Mouse (Mus musculus): Measurements from ENCODE around the gene Cmip. TPM values are rescaled to one million over a fixed set of nuclear protein-coding genes. Genes with fewer than 3 reads are reported as not detected.

The Cmip gene
- polyA plus RNA-seq, 1 experiment = not detected

DNA sequence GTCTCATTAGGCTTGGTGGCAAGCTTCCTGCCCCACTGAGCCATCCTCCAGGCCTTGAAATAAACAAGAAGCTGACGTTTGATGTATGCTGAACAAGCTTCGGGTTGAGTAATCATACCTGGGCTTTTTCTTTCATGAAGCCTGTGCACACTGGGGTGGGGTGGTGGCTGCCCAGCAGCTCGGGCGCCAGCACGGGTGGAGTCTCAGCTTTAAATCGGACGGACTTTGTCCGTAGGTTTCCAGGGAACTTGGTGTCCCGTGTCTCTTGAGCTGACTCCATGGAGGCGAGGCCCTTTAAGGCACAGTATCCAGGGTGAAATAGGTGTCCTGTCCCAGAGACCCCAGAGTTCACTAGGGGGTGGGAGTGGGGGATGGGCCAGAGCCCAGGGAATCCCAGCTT, 42.3 kb downstream of the Cmip start:
- peaks cover 63% of the 10 kb centered on the region for H3K4me1 ChIP-seq (ENCODE audit: control insufficient read depth, insufficient read depth, low read length)
- H3K27ac ChIP-seq (ENCODE audit: insufficient read depth, low read depth, low read length) = no peak overlapping the region
- TF ChIP-seq CTCF (IDR thresholded peaks at IDR 0.05; ENCODE audit: insufficient read depth, low read depth, low read length) (no peak), POLR2A (IDR thresholded peaks at IDR 0.05; ENCODE audit: insufficient read depth, low read depth, low read length) (no peak)
- H3K4me3 ChIP-seq (ENCODE audit: insufficient read depth, low read depth, low read length) = no peak overlapping the region
- WGBS = 87% methylated on average over 10 of the region's 10 CpGs

DNA sequence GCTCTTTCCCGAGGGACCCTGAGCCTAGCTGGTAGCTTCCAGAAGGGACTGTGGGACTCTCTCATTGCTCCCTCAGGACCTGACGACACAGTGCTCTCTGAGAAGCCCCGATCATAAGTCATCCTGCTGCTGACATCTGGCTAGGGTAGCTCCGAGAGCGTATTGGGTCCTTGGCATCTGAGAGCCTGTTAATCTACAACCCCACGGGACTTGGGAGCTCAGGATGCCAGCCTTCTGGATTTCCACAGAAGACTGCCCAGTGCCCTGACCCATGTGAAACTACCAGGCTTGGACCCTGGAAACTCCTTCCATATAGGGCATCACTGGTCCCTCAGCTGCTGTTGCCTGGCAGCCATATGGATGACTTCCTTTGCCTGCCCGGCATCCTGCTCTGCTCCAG, 43.3 kb downstream of the Cmip start:
- Histone ChIP-seq H3K27ac (ENCODE audit: insufficient read depth, low read depth, low read length) (no peak overlapping the region), H3K4me3 (ENCODE audit: insufficient read depth, low read depth, low read length) (no peak overlapping the region), H3K4me1 (ENCODE audit: control insufficient read depth, insufficient read depth, low read length) (peaks cover 58% of the 10 kb centered on the region)
- WGBS = 53% methylated on average over 7 of the region's 7 CpGs
- TF ChIP-seq CTCF (IDR thresholded peaks at IDR 0.05; ENCODE audit: insufficient read depth, low read depth, low read length) (no peak), POLR2A (IDR thresholded peaks at IDR 0.05; ENCODE audit: insufficient read depth, low read depth, low read length) (no peak)

DNA sequence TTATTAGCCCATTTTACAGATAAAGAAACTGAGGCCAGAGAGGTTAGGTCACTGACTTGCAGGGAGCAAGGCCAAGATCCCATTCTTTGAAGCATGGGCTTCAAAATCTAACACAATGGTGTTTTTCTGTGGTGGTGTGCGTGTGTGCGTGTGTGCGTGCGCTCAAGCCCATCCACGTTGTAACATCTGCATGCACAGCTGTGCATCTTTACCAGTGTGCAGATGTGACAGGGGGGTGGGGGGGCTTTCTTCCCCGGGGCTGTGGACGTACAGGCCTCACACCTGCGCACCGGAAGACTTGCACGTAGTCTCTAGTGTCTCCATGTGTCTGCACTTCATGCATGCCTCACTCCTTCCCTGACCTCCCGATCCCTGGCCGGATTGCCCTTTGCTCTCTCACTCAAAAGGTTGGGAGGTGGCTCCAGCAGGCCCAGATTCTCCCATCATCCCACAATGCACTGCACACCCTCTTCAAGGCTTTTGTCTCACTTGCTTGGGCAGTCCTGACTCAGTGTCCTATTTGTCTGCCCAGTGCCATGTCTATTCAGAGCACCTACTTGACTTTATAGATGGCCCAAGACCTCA, 44.7 kb downstream of the Cmip start:
- Histone ChIP-seq H3K4me3 (ENCODE audit: insufficient read depth, low read depth, low read length) (no peak overlapping the region), H3K4me1 (ENCODE audit: control insufficient read depth, insufficient read depth, low read length) (peaks cover 58% of the 10 kb centered on the region), H3K27ac (ENCODE audit: insufficient read depth, low read depth, low read length) (no peak overlapping the region)
- TF ChIP-seq CTCF (IDR thresholded peaks at IDR 0.05; ENCODE audit: insufficient read depth, low read depth, low read length) = no peak
- no peak for TF ChIP-seq POLR2A (IDR thresholded peaks at IDR 0.05; ENCODE audit: insufficient read depth, low read depth, low read length)
- WGBS = 85% methylated on average over 12 of the region's 12 CpGs

DNA sequence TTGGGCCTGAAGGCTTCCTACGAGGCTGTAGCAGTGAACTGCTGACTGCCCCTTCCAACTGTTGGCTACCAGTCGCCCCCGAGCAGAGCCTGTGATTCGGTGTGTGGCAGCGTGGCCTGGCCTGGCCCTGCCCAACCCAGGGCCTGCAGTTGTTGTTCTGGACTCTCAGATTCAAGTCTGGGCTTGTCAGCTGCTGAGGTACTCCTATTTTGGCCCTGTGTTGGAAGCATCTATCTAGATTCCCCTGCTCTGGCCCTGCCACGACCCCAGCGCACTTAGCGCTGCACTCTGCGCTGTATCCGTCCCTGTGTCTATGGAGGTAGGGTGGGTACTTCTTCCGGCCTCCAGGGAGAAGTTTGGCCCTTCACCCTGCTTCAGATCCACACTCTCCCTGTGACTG, 45.2 kb downstream of the Cmip start:
- WGBS = 88% methylated on average over 11 of the region's 11 CpGs
- H3K27ac ChIP-seq (ENCODE audit: insufficient read depth, low read depth, low read length) = no peak overlapping the region
- no peak for TF ChIP-seq CTCF (IDR thresholded peaks at IDR 0.05; ENCODE audit: insufficient read depth, low read depth, low read length)
- TF ChIP-seq POLR2A (IDR thresholded peaks at IDR 0.05; ENCODE audit: insufficient read depth, low read depth, low read length) = no peak
- peaks cover 58% of the 10 kb centered on the region for H3K4me1 ChIP-seq (ENCODE audit: control insufficient read depth, insufficient read depth, low read length)
- H3K4me3 ChIP-seq (ENCODE audit: insufficient read depth, low read depth, low read length) = no peak overlapping the region

DNA sequence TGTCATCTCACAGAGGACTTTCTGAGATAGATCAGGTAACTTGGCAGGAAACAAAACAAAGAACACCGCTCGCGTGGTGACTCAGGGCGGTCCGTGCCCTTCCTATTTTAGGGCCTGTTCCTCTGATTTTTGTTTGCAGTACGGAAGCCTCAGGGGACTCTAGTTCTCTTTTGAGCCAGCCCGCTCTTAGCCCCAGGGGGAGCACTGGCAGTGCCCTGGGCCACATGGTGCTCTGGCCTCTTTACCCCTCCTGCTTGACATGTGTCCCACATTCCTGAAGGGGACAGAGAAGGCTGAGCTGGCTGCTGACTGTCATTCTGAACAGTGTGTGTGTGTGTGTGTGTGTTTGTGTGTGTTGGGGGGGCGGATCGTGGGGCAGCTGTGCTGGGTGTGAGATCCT, 46.8 kb downstream of the Cmip start:
- TF ChIP-seq CTCF (IDR thresholded peaks at IDR 0.05; ENCODE audit: insufficient read depth, low read depth, low read length) = no peak
- no peak for TF ChIP-seq POLR2A (IDR thresholded peaks at IDR 0.05; ENCODE audit: insufficient read depth, low read depth, low read length)
- Histone ChIP-seq H3K4me1 (ENCODE audit: control insufficient read depth, insufficient read depth, low read length) (peaks cover 47% of the 10 kb centered on the region), H3K4me3 (ENCODE audit: insufficient read depth, low read depth, low read length) (no peak overlapping the region), H3K27ac (ENCODE audit: insufficient read depth, low read depth, low read length) (no peak overlapping the region)
- 43% methylated on average over 9 of the region's 9 CpGs for WGBS

DNA sequence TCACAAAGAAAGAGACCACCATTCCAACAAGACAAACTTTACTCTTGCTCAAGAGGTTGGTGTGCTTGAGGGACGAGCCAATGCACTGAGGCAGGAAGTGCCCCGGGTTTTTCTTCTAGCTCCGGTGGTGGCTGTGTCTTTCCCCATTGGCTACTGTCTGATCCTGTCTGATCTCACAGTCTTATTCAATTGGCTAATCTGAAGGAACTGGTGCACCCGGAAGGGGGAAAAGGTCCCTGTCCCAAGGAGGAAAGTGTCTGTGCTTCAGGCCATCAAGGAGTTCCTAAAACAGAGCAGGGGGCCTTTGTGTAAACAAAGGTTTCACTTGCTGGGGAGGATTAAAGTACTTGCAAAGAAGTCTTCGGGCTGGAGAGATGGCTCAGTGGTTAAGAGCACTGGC, 48.5 kb downstream of the Cmip start:
- 65% methylated on average over 5 of the region's 5 CpGs for WGBS
- Histone ChIP-seq H3K4me1 (ENCODE audit: control insufficient read depth, insufficient read depth, low read length) (peaks cover 35% of the 10 kb centered on the region), H3K27ac (ENCODE audit: insufficient read depth, low read depth, low read length) (no peak overlapping the region), H3K4me3 (ENCODE audit: insufficient read depth, low read depth, low read length) (no peak overlapping the region)
- TF ChIP-seq CTCF (IDR thresholded peaks at IDR 0.05; ENCODE audit: insufficient read depth, low read depth, low read length) (no peak), POLR2A (IDR thresholded peaks at IDR 0.05; ENCODE audit: insufficient read depth, low read depth, low read length) (no peak)

DNA sequence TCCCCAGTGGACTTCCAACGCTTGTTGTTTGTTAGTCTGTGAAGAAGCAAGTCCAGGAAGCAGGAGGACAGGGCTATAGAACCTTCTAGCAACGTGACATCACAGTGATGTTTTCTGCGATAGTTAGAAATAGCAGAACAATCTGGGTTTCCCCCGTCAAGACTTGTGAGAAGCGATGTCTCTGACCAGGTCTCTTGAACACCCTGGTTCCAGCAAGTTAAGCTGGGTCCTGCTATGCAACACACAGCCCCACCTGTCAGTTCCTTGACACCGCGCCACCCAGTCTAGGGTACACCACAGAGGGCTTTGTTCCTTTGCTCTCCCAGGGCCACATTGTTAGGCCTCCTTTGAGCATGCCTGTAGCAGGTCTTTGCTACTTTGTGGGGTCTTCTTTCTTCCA, 49.9 kb downstream of the Cmip start:
- Histone ChIP-seq H3K4me1 (ENCODE audit: control insufficient read depth, insufficient read depth, low read length) (peaks cover 36% of the 10 kb centered on the region), H3K4me3 (ENCODE audit: insufficient read depth, low read depth, low read length) (no peak overlapping the region), H3K27ac (ENCODE audit: insufficient read depth, low read depth, low read length) (no peak overlapping the region)
- WGBS = 87% methylated on average over 7 of the region's 7 CpGs
- TF ChIP-seq CTCF (IDR thresholded peaks at IDR 0.05; ENCODE audit: insufficient read depth, low read depth, low read length) = no peak
- TF ChIP-seq POLR2A (IDR thresholded peaks at IDR 0.05; ENCODE audit: insufficient read depth, low read depth, low read length) = no peak

DNA sequence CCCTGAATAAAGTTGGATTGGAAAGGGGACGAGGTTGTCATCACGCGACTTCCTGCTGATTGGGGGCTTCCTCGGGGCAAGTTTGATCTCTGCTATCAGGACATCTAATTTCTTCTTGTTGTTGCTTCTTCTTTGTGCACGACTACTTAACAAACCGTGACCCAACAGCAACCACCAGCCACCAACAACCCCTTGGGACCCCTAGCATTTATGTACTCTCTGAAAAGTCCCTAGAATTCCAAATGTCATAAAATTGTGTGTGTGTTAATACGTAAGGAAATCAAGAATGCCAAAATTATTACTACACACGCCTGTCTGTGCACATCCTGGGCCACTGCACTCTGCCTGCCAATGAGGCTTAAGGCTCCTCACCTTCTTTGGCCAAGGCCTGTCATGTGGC, 50.4 kb downstream of the Cmip start:
- Histone ChIP-seq H3K27ac (ENCODE audit: insufficient read depth, low read depth, low read length) (no peak overlapping the region), H3K4me1 (ENCODE audit: control insufficient read depth, insufficient read depth, low read length) (peaks cover 36% of the 10 kb centered on the region), H3K4me3 (ENCODE audit: insufficient read depth, low read depth, low read length) (no peak overlapping the region)
- TF ChIP-seq POLR2A (IDR thresholded peaks at IDR 0.05; ENCODE audit: insufficient read depth, low read depth, low read length) (no peak), CTCF (IDR thresholded peaks at IDR 0.05; ENCODE audit: insufficient read depth, low read depth, low read length) (no peak)
- 87% methylated on average over 8 of the region's 8 CpGs for WGBS

DNA sequence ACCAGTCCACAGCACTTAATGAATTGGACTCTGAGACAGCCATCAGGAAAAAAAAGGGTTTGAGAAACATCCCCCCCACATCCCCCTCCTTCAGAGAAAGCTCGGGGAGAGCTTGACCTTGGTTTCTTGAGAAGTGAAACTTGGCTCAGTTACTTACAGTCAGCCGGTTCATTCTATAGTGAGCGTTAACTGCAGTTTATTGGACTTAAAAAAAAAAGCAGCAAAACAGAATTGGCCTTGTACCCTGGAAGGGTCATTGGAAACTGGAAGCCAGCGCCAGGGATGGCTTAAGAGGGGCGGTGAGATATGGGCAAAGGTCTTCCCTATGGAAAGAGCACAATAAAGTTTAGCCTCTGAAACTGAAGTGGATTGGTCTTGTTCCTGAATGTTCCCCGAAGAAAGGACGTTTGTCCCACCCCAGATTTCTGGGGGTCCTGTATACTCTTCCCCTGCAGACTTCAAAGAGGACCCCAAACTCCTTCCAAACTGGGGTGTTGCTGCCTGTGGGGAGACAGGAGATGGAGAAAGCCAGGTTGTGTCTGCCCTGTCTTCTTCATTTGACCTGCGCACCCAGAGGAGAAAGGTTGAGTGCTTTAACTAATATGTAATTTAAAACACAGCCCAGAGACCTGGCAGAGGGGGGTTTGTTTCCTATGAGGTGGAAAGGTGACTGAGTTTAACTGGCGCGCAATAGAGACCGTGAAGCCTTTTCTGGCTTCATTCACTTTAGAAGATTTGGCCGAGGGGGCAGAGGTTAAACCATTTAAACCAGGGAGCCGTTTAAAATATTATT, 51.6 kb downstream of the Cmip start:
- no peak overlapping the region for H3K4me3 ChIP-seq (ENCODE audit: insufficient read depth, low read depth, low read length)
- peaks cover 30% of the 10 kb centered on the region for H3K4me1 ChIP-seq (ENCODE audit: control insufficient read depth, insufficient read depth, low read length)
- TF ChIP-seq CTCF (IDR thresholded peaks at IDR 0.05; ENCODE audit: insufficient read depth, low read depth, low read length) (no peak), POLR2A (IDR thresholded peaks at IDR 0.05; ENCODE audit: insufficient read depth, low read depth, low read length) (no peak)
- H3K27ac ChIP-seq (ENCODE audit: insufficient read depth, low read depth, low read length) = no peak overlapping the region
- WGBS = 78% methylated on average over 13 of the region's 13 CpGs
